Mouse (Mus musculus) B cell, adult 2 months (primary cell): ENCODE results near the gene Gna12.

Experiments
- DNase-seq, 2 experiments: peaks; one replicate each; pipeline ENCODE4 v3.0.0; 2022

The Gna12 gene

DNA sequence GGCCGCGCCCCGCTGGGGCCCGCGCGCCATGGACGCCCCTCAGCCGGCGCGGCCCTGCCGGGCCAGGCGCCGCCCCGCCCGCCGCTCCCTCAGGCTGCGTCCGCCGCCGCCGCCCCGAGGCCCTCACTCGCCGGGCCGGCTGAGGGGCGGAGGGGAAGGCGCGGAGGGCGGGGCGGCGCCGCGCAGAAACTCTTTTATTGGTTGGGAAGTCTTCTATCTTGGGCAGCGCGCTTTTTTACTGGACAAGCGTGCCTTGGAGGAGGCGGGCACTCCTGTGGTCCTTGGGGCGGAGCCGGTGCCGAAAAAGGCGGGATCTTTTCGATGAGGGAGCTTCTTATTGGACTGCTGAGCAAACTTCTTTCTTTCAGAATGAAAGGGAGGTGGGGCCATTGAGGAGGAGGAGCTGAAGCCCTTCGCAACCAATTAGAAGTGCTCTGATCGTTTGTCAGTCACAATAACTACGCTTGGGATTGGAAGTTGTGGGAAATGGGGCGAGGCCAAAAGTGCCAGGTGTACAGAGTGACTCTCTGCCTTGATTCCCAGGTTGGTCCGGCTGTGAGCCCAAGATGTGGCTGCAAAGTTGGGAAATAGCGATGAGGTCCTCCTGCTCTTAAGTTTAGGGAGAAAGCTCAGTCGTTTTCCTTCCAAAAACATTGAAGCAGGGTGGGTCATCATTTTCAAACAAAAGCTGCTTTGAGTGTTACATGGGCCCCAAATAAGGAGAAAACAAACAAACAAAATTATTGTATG lies at the start of gene Gna12:
Gene Gna12 (minus strand): TSS at position 118 of the 750 bp plus-strand sequence.
- DNase-seq: peak; percentile 98 to 99

DNA sequence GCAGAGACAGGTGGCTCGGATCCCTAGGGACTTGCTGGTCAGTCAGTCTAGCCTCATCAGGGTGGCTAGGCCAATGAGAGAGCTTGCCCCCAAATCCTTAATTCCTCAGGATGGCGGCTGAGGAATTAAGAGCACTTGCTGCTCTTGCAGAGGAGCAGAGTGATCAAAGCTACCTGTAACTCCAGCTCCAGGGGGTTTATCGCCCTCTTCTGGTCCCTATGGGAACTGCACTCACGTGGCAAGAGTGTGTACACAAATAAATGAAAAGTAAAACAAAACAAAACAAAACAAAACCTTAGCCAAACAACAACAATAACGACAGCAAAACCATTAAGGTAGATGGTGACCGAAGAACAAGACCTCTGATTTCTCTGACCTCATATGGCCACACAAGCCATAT lies 48.4 kb upstream of the Gna12 start:
- peak; percentile 58 to 63 for DNase-seq

DNA sequence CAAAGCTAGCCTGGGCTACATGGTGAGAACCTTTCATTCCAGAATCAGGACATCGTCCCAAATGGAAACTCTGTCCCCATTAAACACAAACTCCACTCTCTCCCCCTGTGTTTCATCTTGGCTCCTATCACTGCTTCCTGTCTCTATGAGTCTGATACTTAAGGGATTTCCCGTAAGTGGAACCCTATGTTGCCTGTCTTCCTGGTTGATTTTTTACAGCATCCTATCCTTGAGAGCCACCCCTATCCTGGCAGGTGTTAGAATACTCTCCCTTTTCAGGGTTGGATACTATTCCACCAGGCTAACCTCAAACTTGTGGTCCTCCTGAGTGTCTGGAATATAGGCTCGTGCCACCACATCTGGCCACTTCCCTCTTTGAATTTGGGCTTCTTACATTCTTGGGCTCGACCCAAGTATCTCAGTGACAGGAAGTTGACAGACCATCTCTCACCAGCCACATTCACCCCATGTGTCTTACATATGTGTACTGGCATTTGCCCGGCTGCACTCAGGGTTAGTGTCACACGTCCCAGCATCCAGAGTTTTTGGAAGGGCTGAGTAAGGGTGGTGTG lies 43.6 kb upstream of the Gna12 start:
- no peak for DNase-seq

DNA sequence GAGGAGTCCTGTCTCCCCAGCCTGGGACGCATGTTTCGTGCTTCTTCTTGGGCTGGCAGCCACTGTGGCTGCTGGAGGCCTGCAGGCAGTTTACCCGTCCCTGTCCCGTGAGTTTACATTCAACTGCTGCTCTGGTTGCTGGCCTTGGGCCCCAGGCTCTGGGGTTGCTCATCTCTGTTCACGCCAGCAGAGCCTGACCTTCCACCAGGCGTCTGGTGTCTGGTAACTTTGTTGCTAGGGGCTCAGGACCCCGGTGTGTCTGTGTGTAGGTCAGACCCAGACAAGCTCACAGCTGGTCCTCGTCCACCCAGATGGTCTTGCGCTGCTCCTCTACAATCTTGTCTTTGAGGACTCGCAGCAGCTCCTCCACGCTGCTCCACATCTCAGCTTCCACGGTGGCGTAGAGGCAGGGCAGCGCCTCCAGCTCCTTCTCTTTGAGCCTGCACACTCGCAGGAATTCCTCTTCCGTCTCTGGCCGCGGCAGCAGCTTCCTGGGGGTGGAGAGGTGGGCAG lies 42.9 kb upstream of the Gna12 start:
- DNase-seq: no peak

DNA sequence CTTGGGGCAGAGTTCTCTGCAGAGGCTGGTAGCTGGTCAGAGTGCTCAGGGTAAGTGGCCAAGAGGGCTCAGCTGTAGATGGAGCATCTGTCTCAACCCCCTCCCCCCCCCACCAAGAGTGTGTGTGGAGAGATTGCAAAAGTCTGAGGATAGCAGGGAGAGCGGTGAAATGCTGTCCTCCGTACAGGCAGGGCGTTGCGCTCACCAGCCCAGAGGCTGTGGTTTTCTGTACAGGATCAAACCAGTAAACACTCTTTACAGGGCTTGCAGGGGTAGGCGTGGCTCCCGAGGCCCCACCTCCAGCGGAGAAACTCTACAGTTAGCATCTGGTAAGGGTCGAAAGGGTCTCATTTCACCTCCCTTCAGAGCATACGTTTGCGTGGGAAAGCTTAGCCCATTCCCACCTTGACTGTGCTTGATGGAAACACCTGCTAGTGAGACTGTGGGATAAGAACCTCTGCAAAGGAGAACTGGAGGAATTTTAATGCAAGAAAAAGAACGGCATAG lies 42.4 kb upstream of the Gna12 start:
- no peak for DNase-seq

DNA sequence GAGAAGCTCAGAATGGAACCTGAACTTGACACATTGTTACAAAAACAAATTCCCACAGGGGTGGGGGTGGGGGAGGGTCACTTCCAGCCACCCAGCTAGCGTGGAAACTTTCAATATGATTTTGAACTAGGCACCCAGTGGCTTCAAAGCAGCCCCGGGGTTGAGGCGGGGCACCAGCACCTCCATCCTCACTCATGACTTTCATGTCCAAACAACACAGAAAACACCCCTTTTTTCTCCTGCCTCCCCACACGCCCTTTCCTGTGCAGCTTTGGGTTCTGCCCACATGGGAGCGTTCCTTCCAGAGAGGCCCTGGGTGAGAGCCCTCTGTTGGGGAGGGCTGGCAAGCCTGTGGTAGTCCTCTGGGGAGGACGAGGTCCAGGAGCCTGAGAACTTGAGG lies 41.0 kb upstream of the Gna12 start:
- DNase-seq: no peak

DNA sequence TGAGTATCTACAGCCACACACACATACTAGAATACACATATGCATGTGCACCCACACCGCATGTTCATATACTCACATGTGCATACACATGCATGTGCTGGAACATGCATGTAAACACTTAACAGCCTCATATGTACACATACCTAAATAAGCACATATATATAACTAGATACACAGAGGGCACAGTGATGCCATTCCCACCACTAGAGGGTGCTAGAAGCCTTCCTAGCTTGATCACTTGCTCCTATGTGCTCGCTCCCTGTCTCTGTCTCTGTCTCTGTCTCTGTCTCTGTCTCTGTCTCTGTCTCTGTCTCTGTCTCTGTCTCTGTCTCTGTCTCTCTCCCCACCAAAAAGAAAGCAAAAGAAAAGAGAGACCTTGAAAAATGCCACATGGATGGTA lies 38.8 kb upstream of the Gna12 start:
- peak; percentile 75 to 76 for DNase-seq

DNA sequence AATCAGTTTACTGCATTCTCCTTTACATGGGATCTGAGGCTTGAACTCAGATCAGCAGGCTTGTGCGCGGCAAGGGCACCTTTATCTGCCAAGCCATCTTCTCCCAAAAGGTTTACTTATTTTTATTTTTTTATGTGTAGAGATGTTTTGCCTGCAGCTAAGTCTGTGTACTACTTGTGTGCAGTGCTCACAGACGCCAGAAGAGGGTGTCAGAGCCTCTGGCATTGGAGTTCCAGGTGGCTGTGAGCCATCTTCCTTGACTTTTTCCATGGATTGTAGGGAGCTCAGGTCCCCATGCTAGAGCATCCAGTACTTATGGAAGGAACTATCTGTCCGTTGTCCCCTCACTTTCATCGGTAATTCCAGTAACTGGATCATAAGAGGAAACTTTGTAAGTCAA lies 29.5 kb upstream of the Gna12 start:
- no peak for DNase-seq

DNA sequence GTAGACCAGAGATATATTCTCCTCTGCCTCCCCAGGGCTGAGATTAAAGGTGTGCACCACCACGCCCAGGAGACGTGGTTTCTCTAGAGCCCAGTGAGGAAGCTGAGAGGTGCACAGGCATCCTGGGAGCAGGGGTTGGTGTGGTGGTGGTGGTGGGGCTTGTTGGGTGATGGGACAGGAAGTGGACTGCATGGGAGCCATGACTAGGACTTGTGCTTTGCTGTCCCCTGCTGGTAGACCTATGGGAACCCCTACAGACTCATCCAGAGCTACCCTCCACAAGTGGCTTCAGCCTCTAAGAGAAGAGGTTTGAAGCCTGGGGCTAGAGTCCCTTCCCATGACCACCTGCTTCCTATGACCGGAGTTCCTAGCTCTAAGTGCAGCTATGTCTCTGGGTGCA lies 28.1 kb upstream of the Gna12 start:
- DNase-seq: no peak

DNA sequence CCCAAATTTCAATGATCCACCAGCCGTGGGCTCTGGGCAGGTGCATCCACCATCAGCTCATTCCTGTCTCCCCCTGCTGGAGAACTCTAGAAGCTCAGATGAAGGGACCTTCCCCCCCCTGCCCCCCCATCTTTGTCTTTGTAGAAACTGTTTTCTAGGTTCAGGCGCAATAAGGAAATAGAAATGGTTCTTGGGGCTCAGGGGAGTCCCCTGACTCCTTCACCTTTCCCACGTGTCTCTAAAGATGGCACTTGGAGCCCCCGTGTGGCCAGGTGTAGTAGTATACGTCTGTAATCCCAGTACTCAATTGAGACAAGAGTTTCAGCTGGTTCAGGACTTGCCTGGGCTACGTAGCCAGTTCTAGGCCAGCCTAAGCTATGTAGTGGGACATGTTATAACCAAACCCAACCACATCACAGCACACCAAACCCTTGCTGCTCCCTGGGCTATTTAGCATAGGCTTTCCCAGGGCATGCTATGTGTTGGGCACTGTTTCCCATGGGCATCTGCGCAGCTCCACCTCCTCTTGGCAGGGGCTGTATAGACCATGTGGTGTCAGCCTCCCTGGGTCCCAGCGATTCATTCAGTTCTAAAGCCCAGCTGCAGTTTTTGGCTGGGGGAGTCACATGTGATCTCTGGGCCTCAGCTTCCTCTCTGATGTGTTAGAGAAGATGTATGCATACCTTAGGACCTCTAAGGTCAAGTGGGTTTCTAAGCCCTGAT lies 27.4 kb upstream of the Gna12 start:
- peak; percentile 28 to 46 for DNase-seq

DNA sequence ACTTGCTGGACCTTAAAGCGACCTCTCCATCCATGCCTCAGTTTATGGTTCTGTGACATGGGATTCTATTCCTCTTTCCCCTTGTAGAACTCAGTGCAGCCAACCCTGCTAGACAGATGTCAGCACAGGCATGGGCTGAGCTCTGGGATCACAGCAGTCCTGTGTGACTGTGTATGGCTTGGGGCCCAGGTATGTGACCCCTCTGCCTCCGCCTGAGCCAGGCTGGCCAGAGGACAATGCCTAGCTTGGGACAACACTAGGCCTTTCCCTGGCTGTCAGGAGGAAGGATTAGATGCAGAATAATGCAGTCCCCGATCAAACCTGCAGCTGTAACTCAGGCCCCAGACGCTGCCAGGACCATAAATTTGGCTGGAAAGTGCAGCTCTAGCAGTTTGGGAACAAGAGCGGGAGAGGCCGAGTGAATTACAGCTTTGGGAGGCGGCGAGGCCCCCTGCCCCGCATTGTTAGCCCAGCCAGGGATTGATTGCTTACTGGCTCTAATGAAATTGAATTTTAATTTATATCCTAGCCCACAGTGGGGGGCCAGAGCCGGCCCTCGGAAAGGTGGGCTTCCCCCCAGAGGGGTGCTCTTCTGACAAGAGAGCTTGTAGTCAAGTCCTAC lies 25.8 kb upstream of the Gna12 start:
- no peak for DNase-seq

DNA sequence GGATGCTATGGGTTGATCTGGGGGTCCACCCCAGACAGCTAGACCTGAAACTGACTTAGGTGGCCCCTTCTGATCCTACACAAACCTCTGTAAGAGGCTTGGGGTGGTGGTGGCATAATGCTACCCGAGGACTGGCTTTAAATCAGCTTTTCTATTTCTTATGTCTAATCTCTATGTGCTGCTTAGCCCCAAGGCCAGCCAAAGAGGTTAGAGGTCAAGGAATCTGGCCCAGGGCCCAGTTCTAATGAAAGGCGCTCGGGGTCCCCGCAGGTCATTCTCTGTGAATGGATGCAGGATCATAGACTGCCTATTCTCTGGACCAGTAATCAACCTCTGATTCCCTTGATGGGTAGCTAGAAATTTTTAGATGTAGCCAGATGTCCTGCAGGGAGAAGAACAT lies 24.5 kb upstream of the Gna12 start:
- no peak for DNase-seq

DNA sequence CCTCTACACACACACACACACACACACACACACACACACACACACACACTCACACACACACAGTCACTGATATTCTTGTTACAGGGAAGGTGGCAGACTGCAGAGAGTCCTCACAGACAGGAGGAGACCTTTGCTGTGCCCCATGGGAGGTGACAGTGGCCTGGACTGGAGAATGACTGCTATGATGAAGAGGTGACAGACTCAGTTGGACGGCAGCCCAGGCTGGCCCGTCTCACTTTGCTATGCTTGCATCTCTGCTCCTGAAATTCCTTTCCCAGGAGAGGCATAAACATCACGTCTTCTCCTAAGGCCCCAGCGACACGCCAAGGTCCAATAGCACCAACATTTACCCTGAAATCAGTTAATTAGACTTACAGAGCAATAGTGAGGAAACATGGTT lies 23.5 kb upstream of the Gna12 start:
- DNase-seq: no peak

DNA sequence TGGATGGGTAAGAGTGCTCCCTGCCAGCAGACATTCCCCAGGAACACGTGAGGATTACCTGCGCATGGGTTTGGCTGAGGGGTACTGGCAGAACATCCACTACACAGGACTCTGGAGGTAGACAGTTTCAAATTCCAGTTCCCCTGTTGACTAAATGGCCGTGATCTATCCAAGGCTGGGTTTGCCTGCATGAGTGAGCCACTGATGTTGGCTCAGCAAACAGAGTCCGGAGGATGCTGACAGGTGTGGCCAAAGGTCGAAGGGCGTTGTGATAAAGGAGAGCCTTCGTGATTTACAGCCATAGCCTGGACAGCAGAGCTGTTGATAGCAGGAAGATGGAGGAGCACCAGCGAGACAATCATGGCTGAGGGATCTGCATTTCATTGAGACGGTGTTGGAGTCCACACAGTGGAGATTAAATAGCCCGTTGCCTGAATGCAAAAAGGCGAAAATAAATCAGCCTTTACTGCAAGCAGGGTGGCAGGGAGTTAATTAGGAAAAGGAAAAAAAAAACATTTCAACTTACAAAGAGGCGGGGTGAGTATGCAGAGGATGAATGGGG lies 22.3 kb upstream of the Gna12 start:
- DNase-seq: no peak

DNA sequence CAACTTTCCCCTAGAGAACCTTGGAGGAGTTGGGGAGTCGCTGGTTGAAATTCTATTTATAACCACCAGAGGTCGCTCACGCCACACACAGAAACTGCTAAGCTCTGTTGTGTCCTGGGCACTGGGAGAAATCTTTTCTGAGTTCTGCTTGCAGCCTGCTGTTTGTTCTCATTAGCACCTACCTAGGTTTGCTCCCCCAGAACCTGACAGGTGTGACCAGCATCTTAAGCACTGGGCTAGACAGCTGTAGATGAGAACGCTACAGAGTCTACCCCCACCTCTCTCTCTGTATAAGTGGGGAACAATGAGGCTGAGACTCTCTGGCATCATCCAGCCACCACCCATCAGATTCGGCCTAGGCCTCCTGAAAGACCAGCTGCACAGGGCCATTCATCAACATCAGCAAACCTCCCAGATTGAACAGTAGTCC lies 17.1 kb upstream of the Gna12 start:
- DNase-seq: peak; percentile 67

DNA sequence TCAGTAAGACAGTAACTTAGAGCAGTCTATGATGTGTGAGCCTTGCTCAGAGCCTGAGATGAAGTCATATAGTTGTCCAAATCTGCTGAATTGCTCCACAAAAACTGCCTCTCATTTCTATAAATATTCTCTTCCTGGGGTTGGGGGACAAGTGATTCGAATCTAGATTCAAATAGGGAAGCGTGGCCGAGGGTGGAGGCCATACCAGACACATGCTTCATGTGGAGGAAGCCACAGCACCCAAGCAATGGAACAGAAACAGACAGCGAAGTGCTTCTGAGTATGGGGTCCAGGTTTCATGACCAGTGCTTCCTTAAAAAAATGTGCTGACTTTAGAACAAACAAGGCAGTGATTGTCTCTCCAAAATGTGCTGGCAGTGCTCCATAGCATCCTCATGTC lies 11.7 kb upstream of the Gna12 start:
- no peak for DNase-seq

DNA sequence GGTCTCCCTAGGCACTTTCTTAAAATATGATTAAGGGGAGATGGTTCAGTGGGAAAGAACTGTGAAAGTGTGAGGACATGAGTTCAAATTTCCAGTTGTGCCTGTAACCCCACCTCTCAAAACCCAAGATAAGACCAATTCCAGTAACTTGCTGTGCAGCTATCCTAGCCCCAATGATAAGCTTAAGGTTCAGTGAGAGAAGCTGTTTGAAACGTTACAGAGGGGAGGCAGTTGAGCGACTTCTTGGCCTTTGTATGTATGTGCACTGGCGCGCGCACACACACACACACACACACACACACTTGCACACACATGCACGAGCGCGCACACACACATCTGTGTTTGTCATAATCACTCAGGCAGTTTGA lies 817 bp upstream of the Gna12 start:
- DNase-seq: no peak

DNA sequence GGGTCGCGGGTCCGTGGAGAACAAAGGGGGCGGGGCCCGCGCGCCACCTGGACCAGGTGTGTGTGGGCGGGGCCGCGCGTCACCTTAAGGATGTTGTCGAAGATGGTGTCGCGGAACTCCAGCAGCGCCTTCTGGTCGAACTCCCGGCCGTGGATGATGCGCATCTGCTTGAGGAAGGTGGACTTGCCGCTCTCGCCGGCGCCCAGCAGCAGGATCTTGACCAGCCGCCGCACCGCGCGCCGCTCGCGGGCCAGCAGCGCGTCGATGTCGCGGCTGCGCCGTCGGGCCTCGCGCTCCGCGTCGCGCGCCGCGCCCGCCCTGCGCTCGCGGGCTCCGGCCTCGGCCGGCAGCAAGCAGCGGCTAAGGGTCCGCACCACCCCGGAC lies 328 bp downstream of the Gna12 start:
- peak; percentile 68 to 69 for DNase-seq

DNA sequence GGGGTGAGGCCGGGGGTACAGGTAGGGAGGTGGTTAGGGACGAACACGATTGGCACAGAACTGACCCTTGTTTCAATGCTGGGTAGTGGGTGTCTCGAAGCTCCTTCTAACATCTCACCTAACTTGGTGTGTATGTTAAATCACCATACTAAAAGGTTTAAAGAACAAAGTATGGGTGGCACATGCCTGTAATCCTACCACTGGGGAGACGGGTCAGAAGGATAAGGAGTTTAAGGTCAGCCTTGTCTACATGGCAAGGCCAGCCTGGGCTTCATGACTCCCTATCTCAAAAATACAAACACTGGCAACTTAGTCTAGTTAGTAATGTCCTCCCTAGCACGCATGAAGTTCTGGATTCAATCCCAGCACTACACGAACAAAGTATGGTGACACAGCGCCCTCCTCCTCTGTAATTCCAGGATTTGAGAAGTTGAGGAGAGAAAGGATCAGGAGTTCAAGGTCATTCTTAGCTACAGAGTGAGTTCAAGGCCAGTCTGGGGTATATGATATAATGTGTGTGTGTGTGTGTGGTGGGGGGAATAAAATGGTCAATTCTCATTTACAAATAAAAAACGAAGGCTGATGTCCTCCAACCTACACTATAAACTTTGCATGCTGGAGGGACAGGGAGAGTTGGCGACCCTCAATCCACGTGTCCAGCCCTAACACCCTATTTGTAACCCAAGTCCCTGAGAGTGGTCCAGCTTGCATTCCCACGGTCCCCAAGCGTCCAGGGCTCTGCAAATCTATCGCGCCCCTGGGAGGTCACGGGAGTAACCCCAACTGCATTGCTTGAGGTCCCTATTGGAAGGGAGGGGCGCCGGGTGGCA lies 935 bp downstream of the Gna12 start:
- no peak for DNase-seq

DNA sequence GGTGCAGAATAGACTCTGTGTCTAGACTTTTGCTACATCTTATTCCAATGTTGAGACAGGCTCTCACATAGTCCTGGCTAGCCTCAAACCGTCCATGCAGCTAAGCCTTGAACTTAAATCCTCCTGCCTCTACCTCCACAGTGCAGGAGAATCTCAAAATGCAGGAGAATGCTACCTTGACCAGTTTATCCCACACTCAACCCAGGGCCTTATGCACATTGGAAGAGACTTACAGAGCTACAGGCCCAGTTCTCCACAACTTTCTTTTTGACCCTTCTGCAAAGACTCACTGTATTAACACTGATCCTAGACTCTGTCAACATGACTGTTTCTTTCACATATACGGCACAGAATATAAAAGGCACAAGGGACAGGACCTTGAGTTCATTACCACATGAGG lies 1.9 kb downstream of the Gna12 start:
- no peak for DNase-seq

DNA sequence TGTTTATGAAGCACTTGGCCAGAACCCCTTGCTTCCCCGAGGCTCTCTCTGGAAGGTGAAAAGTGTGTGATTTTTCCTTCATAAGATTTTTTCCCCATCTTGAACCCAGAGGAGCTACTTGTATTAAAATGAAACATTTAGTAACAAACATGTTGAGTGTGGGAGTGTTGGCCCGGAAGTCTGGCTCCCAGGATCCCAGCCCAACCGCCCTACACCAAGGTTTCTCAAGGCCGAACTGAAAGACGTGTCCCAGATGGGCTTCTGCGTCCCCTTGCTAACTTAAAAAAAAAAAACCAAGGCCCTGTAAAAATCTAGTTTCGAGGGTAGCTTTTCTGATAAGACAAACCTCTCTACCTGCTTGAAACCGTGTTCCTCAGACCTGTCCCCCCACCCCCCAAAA lies 2.3 kb downstream of the Gna12 start:
- DNase-seq: no peak

DNA sequence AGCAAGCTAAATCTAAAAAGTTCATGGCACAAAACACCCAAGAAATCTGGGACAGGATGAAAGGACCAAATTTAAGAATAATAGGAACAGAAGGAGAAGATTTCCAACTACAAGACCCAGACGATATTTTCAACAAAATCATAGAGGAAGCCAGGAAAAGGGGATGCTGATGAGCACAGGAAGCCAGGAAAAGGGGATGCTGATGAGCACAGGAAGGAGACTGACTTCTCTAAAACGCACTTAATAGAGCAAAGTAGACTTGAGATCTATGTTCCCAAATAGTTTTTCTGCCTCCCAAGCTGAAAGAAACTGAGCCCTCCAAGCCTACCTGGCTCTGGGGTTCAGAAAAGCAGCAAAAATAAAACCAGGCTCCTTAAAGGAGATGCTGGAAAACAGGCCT lies 2.8 kb downstream of the Gna12 start:
- DNase-seq: no peak
